Mouse (Mus musculus): ENCODE measurements around the gene Pcsk6. TPM values are rescaled to one million over a fixed set of nuclear protein-coding genes. Genes with fewer than 3 reads are reported as not detected.

Gene Pcsk6
- 3.0 and 4.0 TPM in 2 replicates for polyA plus RNA-seq (2015; fragmentation: Nextera tagmentation; extraction: Ambion mirVana)

GRCm38 (mm10) chr7:65861591-65862472, at the start of gene Pcsk6:
Gene Pcsk6, plus strand, starts transcription at chr7:65861734.

GRCm38 (mm10) chr7:66043552-66044459, 182.3 kb downstream of the Pcsk6 start, which contains the start of gene Gm45213:
Gene Gm45213, plus strand, starts transcription at chr7:66043602.

GRCm38 (mm10) chr7:66058703-66059102, 197.2 kb downstream of the Pcsk6 start, which contains the start of gene Snrpa1:
Gene Snrpa1, plus strand, starts transcription at chr7:66059003.

GRCm38 (mm10) chr7:66079364-66080230, 218.1 kb downstream of the Pcsk6 start, which contains the start of gene Selenos:
Gene Selenos, plus strand, starts transcription at chr7:66079649.

Other genes with a start within 250 kb of the Pcsk6 start
- gene Tarsl2, start 216.8 kb upstream of the Pcsk6 start, polyA plus RNA-seq (2015; fragmentation: Nextera tagmentation; extraction: Ambion mirVana) = 10.9 and 14.2 TPM in 2 replicates
- gene Tm2d3, start 170.6 kb upstream of the Pcsk6 start, polyA plus RNA-seq (2015; fragmentation: Nextera tagmentation; extraction: Ambion mirVana) = 131 and 141 TPM in 2 replicates
- not detected in 2 replicates for gene Gm45213, start 181.9 kb downstream of the Pcsk6 start, polyA plus RNA-seq (2015; fragmentation: Nextera tagmentation; extraction: Ambion mirVana)
- gene Snrpa1, start 197.3 kb downstream of the Pcsk6 start, polyA plus RNA-seq (2015; fragmentation: Nextera tagmentation; extraction: Ambion mirVana) = 59.3 and 74.2 TPM in 2 replicates
- 140 and 181 TPM in 2 replicates for gene Selenos, start 217.9 kb downstream of the Pcsk6 start, polyA plus RNA-seq (2015; fragmentation: Nextera tagmentation; extraction: Ambion mirVana)
- gene Chsy1, start 247.8 kb downstream of the Pcsk6 start, polyA plus RNA-seq (2015; fragmentation: Nextera tagmentation; extraction: Ambion mirVana) = 4.9 and 5.7 TPM in 2 replicates

Data from adrenal gland, postnatal 0 days (tissue).